Mouse (Mus musculus) kidney, adult 10 weeks (tissue): Measurements from ENCODE around the gene Nipsnap3a. TPM values are rescaled to one million over a fixed set of nuclear protein-coding genes. Genes with fewer than 3 reads are reported as not detected.

Experiments used
- polyA plus RNA-seq: library from polyadenylated mRNA; stranded (reverse); fragments of 350-450 nt; fragmentation: Illumina TruSeq; extraction: RNeasy Lipid Tissue Mini Kit (QIAGEN cat#74804); gene quantifications from one replicate; pipeline ENCODE4 v1.2.3, GENCODE M21; 2014; ENCODE audit warnings: low read depth, low replicate concordance

The Nipsnap3a gene
- polyA plus RNA-seq, result not detected

GRCm38 (mm10) chr4:52989248-52989647 lies at the start of gene Nipsnap3a:
Nipsnap3a (plus strand) TSS chr4:52989272.

GRCm38 (mm10) chr4:52964247-52964646 lies 24.8 kb upstream of the Nipsnap3a start, which contains the start of gene Olfr270:
Olfr270 (plus strand) TSS chr4:52964547.

GRCm38 (mm10) chr4:53011732-53012361 lies 22.8 kb downstream of the Nipsnap3a start, which contains the start of gene Nipsnap3b:
Nipsnap3b (plus strand) TSS chr4:53011880.

Other genes starting within 250 kb of the Nipsnap3a start
- not detected for gene Olfr275, start 174.7 kb upstream of the Nipsnap3a start, polyA plus RNA-seq
- gene Olfr273, start 130.0 kb upstream of the Nipsnap3a start, polyA plus RNA-seq, result not detected
- gene Olfr272, start 70.1 kb upstream of the Nipsnap3a start, polyA plus RNA-seq, result not detected
- not detected for gene Olfr270, start 24.7 kb upstream of the Nipsnap3a start, polyA plus RNA-seq
- gene Nipsnap3b, start 22.6 kb downstream of the Nipsnap3a start, polyA plus RNA-seq, result 32.4 TPM
- gene Abca1, start 170.6 kb downstream of the Nipsnap3a start, polyA plus RNA-seq, result 19.3 TPM